Mouse (Mus musculus): ENCODE data around the gene Cdh9. TPM values are rescaled to one million over a fixed set of nuclear protein-coding genes. Genes with fewer than 3 reads are reported as not detected.

Gene Cdh9
- polyA plus RNA-seq, 1 experiment from 2014 or later = not detected

- H3K36me3 ChIP-seq = no peaks in the 10 kb centered on the region
- no peaks in the 10 kb centered on the region for H3K9me3 ChIP-seq (replicated peaks)
- WGBS (ENCODE audit: insufficient replicate concordance) = 49% methylated on average over 3 of the region's 3 CpGs
- H3K4me2 ChIP-seq = no peak overlapping the region
- H3K27me3 ChIP-seq (replicated peaks) = no peaks in the 10 kb centered on the region
- ATAC-seq = no peak
- no peaks in the 10 kb centered on the region for H3K4me1 ChIP-seq
- H3K27ac ChIP-seq = no peak overlapping the region
- H3K4me3 ChIP-seq = no peak overlapping the region
- H3K9ac ChIP-seq = no peak overlapping the region
These were observed 154.0 kb downstream of the Cdh9 start for GRCm38 (mm10) chr15:16882542-16882941.

- ATAC-seq = no peak
- Histone ChIP-seq H3K4me1 (no peaks in the 10 kb centered on the region), H3K27ac (no peak overlapping the region), H3K4me3 (no peak overlapping the region), H3K9me3 (replicated peaks) (no peaks in the 10 kb centered on the region), H3K27me3 (replicated peaks) (no peaks in the 10 kb centered on the region), H3K4me2 (no peak overlapping the region), H3K9ac (no peak overlapping the region), H3K36me3 (no peaks in the 10 kb centered on the region)
- WGBS (ENCODE audit: insufficient replicate concordance) = 66% methylated on average over 1 of the region's 1 CpGs
These were observed 168.1 kb downstream of the Cdh9 start for GRCm38 (mm10) chr15:16896674-16897073.
